Mouse (Mus musculus) kidney, postnatal 0 days (tissue): ENCODE results near the gene Tex2. TPM values are rescaled to one million over a fixed set of nuclear protein-coding genes. Genes with fewer than 3 reads are reported as not detected.
"Not testable (repeated sequence)": the region's sequence is repeated elsewhere in the genome, so short reads cannot be mapped to it uniquely, and the experiment has no call there.

ENCODE experiments used
- ATAC-seq: fragments of 200-750 bp; cut with Nextera tagmentation; replicated peaks from 2 replicates; pipeline ENCODE4 v1.8.0; 2017; ENCODE audit warnings: low read depth, moderate number of reproducible peaks, moderate TSS enrichment, moderate library complexity; ENCODE audit not compliant: low FRiP score
- DNase-seq: peaks from one replicate; pipeline ENCODE4 v3.0.0-alpha.2; 2016; ENCODE audit warnings: low spot score
- H3K27ac ChIP-seq: fragments of 300-500 bp; sonication (generic); 2 replicates; pipeline ENCODE4 v1.5.1; 2014; ENCODE audit warnings: mild to moderate bottlenecking
- H3K27me3 ChIP-seq: fragments of 300-500 bp; sonication (generic); 2 replicates; pipeline ENCODE4 v1.6.1; 2014; ENCODE audit warnings: low read length, mixed read lengths; ENCODE audit not compliant: insufficient read depth
- H3K36me3 ChIP-seq: fragments of 300-500 bp; sonication (generic); 2 replicates; pipeline ENCODE4 v1.6.1; 2014; ENCODE audit warnings: low read length, mixed read lengths; ENCODE audit not compliant: insufficient read depth
- H3K4me1 ChIP-seq: fragments of 300-500 bp; sonication (generic); replicated peaks from 2 replicates; pipeline ENCODE4 v1.6.1; 2014; ENCODE audit warnings: antibody characterized with exemption, low read length, mixed read lengths; ENCODE audit not compliant: insufficient read depth
- H3K4me2 ChIP-seq: fragments of 300-500 bp; sonication (generic); 2 replicates; pipeline ENCODE4 v1.6.1; 2014; ENCODE audit warnings: mild to moderate bottlenecking, low read length, moderate library complexity, mixed read lengths
- H3K4me3 ChIP-seq: fragments of 300-500 bp; sonication (generic); replicated peaks from 2 replicates; pipeline ENCODE4 v1.5.1; 2014; ENCODE audit warnings: low read depth, low read length
- H3K9ac ChIP-seq: fragments of 300-500 bp; sonication (generic); 2 replicates; pipeline ENCODE4 v1.6.1; 2014; ENCODE audit warnings: low read depth, low read length
- H3K9me3 ChIP-seq: fragments of 300-500 bp; sonication (generic); replicated peaks from 2 replicates; pipeline ENCODE4 v1.6.1; 2016; ENCODE audit warnings: low read length, inconsistent platforms, mixed read lengths
- CTCF ChIP-seq: IDR thresholded peaks from 2 replicates; pipeline ENCODE4 v1.5.1; 2016; ENCODE audit warnings: antibody characterized with exemption, low read depth, mild to moderate bottlenecking, moderate library complexity
- WGBS: fragments of 180-500 bp; shearing (Covaris S2); extraction: QIAGEN DNeasy Blood & Tissue Kit; methylation state at CpG from one replicate; pipeline ENCODE4 v1.1.7; 2014; 5-methylcytosine and 5-hydroxymethylcytosine counted together
- polyA plus RNA-seq: library from polyadenylated mRNA; unstranded; fragments of >200 nt; fragmentation: Nextera tagmentation; extraction: Ambion mirVana; gene quantifications from 2 replicates; pipeline ENCODE4 v1.2.1, GENCODE M21; 2015

The Tex2 gene
- polyA plus RNA-seq, 1 experiment from 2014 or later = 8.4 TPM

GRCm38 (mm10) chr11:106497926-106498325, 115.3 kb downstream of the Tex2 start:
- Histone ChIP-seq H3K4me1 (0 out of 2 replicates have a peak, but pooled peaks cover 6% of the 10 kb centered on the region), H3K9me3 (no peaks in the 10 kb centered on the region), H3K9ac (no peak overlapping the region), H3K27ac (no peak overlapping the region), H3K27me3 (no peaks in the 10 kb centered on the region), H3K4me2 (no peak overlapping the region), H3K36me3 (no peaks in the 10 kb centered on the region), H3K4me3 (no peak overlapping the region)
- DNase-seq = no peak
- TF ChIP-seq CTCF = peak; percentile 13; the same call in 1 of the 2 replicates
- no peak for ATAC-seq
- WGBS = 92% methylated on average over 2 of the region's 2 CpGs

GRCm38 (mm10) chr11:106497009-106497408, 116.2 kb downstream of the Tex2 start:
- not testable (repeated sequence) for H3K9ac ChIP-seq, H3K4me1 ChIP-seq, H3K27ac ChIP-seq, H3K4me3 ChIP-seq, DNase-seq, H3K9me3 ChIP-seq, H3K4me2 ChIP-seq, H3K36me3 ChIP-seq, H3K27me3 ChIP-seq, ATAC-seq
- 100% methylated on average over 2 of the region's 2 CpGs for WGBS

GRCm38 (mm10) chr11:106492984-106493669, 120.1 kb downstream of the Tex2 start:
- Histone ChIP-seq H3K9me3 (no peaks in the 10 kb centered on the region), H3K4me3 (no peak overlapping the region), H3K27ac (no peak overlapping the region), H3K36me3 (no peaks in the 10 kb centered on the region), H3K4me1 (0 out of 2 replicates have a peak, but pooled peaks cover 2% of the 10 kb centered on the region), H3K9ac (no peak overlapping the region), H3K4me2 (no peak overlapping the region), H3K27me3 (no peaks in the 10 kb centered on the region)
- 73% methylated on average over 7 of the region's 7 CpGs for WGBS
- TF ChIP-seq CTCF = no peak
- DNase-seq = no peak
- no peak for ATAC-seq

- no peak for ATAC-seq
- H3K27me3 ChIP-seq = no peaks in the 10 kb centered on the region
- 0 out of 2 replicates have a peak, but pooled peaks cover 3% of the 10 kb centered on the region for H3K4me1 ChIP-seq
- H3K4me2 ChIP-seq = no peak overlapping the region
- peak; percentile 87 for TF ChIP-seq CTCF
- no peak overlapping the region for H3K4me3 ChIP-seq
- no peak overlapping the region for H3K27ac ChIP-seq
- peak; percentile 96 for DNase-seq
- no peaks in the 10 kb centered on the region for H3K36me3 ChIP-seq
- no peak overlapping the region for H3K9ac ChIP-seq
- no peaks in the 10 kb centered on the region for H3K9me3 ChIP-seq
- under 1% methylated on average over 3 of the region's 3 CpGs for WGBS
These were observed 121.8 kb downstream of the Tex2 start for GRCm38 (mm10) chr11:106491393-106491792.

GRCm38 (mm10) chr11:106490600-106490999, 122.6 kb downstream of the Tex2 start:
- H3K4me3 ChIP-seq, H3K9ac ChIP-seq, H3K27me3 ChIP-seq, H3K4me1 ChIP-seq, H3K27ac ChIP-seq, H3K36me3 ChIP-seq, DNase-seq, H3K4me2 ChIP-seq, H3K9me3 ChIP-seq, ATAC-seq: not testable (repeated sequence)
- whole genome bisulfite sequencing = 87% methylated on average over 6 of the region's 6 CpGs

GRCm38 (mm10) chr11:106490057-106490456, 123.2 kb downstream of the Tex2 start:
- Histone ChIP-seq H3K9me3 (no peaks in the 10 kb centered on the region), H3K27ac (no peak overlapping the region), H3K4me3 (no peak overlapping the region), H3K36me3 (no peaks in the 10 kb centered on the region), H3K9ac (no peak overlapping the region), H3K4me1 (0 out of 2 replicates have a peak, but pooled peaks cover 3% of the 10 kb centered on the region), H3K4me2 (no peak overlapping the region), H3K27me3 (no peaks in the 10 kb centered on the region)
- no peak for ATAC-seq
- DNase-seq = no peak
- WGBS = 25% methylated on average over 10 of the region's 10 CpGs
- TF ChIP-seq CTCF = no peak
